Mouse (Mus musculus) heart, adult 2 months (tissue): ENCODE results near the gene Sult1a1. TPM values are rescaled to one million over a fixed set of nuclear protein-coding genes. Genes with fewer than 3 reads are reported as not detected.

ENCODE experiments used
- DNase-seq, 2 experiments: peaks; one replicate each; pipeline ENCODE4 v3.0.0; 2021
- H3K27ac ChIP-seq: fragments of 200-600 bp; 2 replicates; pipeline ENCODE4 v1.8.1; 2022
- H3K27me3 ChIP-seq: fragments of 200-500 bp; 2 replicates; pipeline ENCODE4 v1.6.1; 2012; ENCODE audit warnings: mild to moderate bottlenecking, low read length, inconsistent platforms, mixed read lengths; ENCODE audit not compliant: control insufficient read depth, insufficient read depth
- H3K36me3 ChIP-seq: fragments of 200-500 bp; 2 replicates; pipeline ENCODE4 v1.6.1; 2012; ENCODE audit warnings: low read length, inconsistent platforms; ENCODE audit not compliant: control insufficient read depth, insufficient read depth
- H3K4me1 ChIP-seq: fragments of 200-500 bp; 2 replicates; pipeline ENCODE4 v1.6.1; 2011; ENCODE audit warnings: low read length; ENCODE audit not compliant: control insufficient read depth, insufficient read depth
- H3K4me3 ChIP-seq: fragments of 200-600 bp; 2 replicates; pipeline ENCODE4 v1.8.1; 2022
- H3K79me2 ChIP-seq: fragments of 200-500 bp; replicated peaks from 2 replicates; pipeline ENCODE4 v1.6.1; 2012; ENCODE audit warnings: mild to moderate bottlenecking, inconsistent platforms, low read length, moderate library complexity, mixed read lengths; ENCODE audit not compliant: control insufficient read depth, insufficient read depth
- H3K9ac ChIP-seq: fragments of 200-500 bp; 2 replicates; pipeline ENCODE4 v1.6.1; 2012; ENCODE audit warnings: low read depth, mild to moderate bottlenecking, control low read depth, inconsistent platforms, low read length, mixed read lengths
- CTCF ChIP-seq: fragments of 200-600 bp; IDR thresholded peaks from 2 replicates; pipeline ENCODE4 v1.8.1; 2022; ENCODE audit warnings: antibody characterized with exemption, mild to moderate bottlenecking, moderate library complexity
- EP300 ChIP-seq: fragments of 200-500 bp; IDR thresholded peaks from 2 replicates; pipeline ENCODE4 v1.6.1; 2011; ENCODE audit warnings: low read depth, low read length, control low read depth; ENCODE audit not compliant: insufficient read depth
- POLR2A ChIP-seq: fragments of 200-500 bp; IDR thresholded peaks from 2 replicates; pipeline ENCODE4 v1.6.1; 2011; ENCODE audit warnings: mild to moderate bottlenecking, low read depth, low read length, control low read depth; ENCODE audit not compliant: insufficient read depth
- WGBS: fragments of 180-500 bp; shearing (Covaris S2); methylation state at CpG from one replicate; pipeline ENCODE4 v1.1.7; 2018; 5-methylcytosine and 5-hydroxymethylcytosine counted together
- intact Hi-C: fragments of 180-260 bp; cut with DNase I; formaldehyde crosslinking; loops from one replicate; pipeline ENCODE4 v1.15.1; 2025
- polyA plus RNA-seq: library from polyadenylated mRNA; depleted of rRNA; stranded (reverse); fragments of >200 nt; gene quantifications from 2 replicates; pipeline ENCODE4 v1.2.3, GENCODE M21; 2012
- total RNA-seq, 2 experiments: library from RNA; stranded (reverse); gene quantifications; 2 replicates each; pipeline ENCODE4 v1.2.3; 2021

The Sult1a1 gene
- total and polyA plus RNA-seq, 3 experiments: 34.1 to 53.6 (median 34.3) TPM

- H3K79me2 ChIP-seq: no peaks in the 10 kb centered on the region
- peaks cover 14% of the 10 kb centered on the region for H3K4me1 ChIP-seq
- TF ChIP-seq EP300 (no peak), CTCF (no peak), POLR2A (no peak)
- peaks cover 2% of the 10 kb centered on the region; the same call in 1 of the 2 replicates for H3K36me3 ChIP-seq
- H3K27me3 ChIP-seq: no peaks in the 10 kb centered on the region
- intact Hi-C loops: loop anchor here (2.0 kb wide), 1 partner anchor 15 kb away; no protein-coding TSS in a partner anchor
- no peak overlapping the region; the same call in 1 of the 2 replicates for H3K27ac ChIP-seq
- H3K4me3 ChIP-seq: no peak overlapping the region
- no peak overlapping the region for H3K9ac ChIP-seq
- WGBS: 73% methylated on average over 9 of the region's 9 CpGs
- no peak for DNase-seq
Observed at GRCm38 (mm10) chr7:126667495-126668090, 8.6 kb downstream of the Sult1a1 start.

DNA sequence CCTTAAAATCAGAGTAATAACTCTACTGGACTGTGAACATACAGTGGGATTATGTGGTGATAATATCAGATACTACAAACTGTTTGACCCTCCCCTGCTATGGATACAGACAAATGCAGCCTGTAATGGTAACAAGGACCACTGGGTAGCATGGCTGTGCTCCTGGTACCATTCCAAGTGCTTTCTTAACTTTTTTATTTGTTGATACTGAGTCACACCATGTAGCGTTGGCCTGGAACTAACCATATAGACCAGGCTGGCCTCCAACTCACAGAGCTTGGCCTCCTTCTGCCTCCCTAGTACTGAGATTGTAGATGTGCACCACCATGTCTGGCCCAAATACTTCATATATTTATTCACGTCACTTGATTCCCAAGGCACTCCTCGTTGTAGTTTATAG lies 11.0 kb downstream of the Sult1a1 start:
- peak in 1 of 2 experiments; percentile 36 for DNase-seq
- Histone ChIP-seq H3K27me3 (no peaks in the 10 kb centered on the region), H3K9ac (no peak overlapping the region), H3K27ac (no peak overlapping the region), H3K4me3 (no peak overlapping the region), H3K4me1 (peaks cover 14% of the 10 kb centered on the region), H3K36me3 (peaks cover 2% of the 10 kb centered on the region; the same call in 1 of the 2 replicates), H3K79me2 (no peaks in the 10 kb centered on the region)
- no peak for TF ChIP-seq EP300
- no peak for TF ChIP-seq POLR2A
- TF ChIP-seq CTCF: peak; percentile 67
- intact Hi-C loops: loop anchor here (1.0 kb wide), 1 partner anchor 28 kb away; no protein-coding TSS in a partner anchor
- WGBS: 92% methylated on average over 3 of the region's 3 CpGs

DNA sequence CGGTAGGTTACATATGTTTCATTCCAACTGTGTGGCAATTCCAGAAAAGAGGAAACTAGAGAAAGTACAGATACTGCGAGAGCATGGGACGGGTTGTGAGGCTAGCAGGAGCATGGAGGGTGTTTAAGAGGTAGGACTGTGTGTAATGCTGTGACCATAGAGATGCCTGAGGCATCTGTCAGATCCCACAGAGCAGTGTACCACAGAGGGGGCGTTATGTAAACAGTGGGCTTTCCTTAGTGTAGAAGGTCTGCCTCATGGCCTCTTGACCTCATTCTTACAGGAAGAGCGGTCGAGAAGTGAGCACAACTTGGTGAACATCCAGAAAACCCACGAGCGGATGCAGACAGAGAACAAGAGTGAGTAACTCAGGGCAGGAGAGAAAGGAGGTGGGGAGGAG lies 12.6 kb downstream of the Sult1a1 start:
- no peak for DNase-seq
- Histone ChIP-seq H3K27ac (peak overlapping the region; percentile 38), H3K4me3 (no peak overlapping the region), H3K36me3 (no peaks in the 10 kb centered on the region; the same call in 1 of the 2 replicates), H3K9ac (no peak overlapping the region), H3K79me2 (no peaks in the 10 kb centered on the region), H3K4me1 (peaks cover 12% of the 10 kb centered on the region), H3K27me3 (no peaks in the 10 kb centered on the region)
- 50% methylated on average over 8 of the region's 8 CpGs for WGBS
- intact Hi-C loops: no loop called here
- TF ChIP-seq CTCF: no peak
- no peak for TF ChIP-seq EP300
- TF ChIP-seq POLR2A: no peak

- no peak for DNase-seq
- Histone ChIP-seq H3K4me3 (no peak overlapping the region), H3K36me3 (no peaks in the 10 kb centered on the region), H3K9ac (no peak overlapping the region), H3K4me1 (peaks cover 5% of the 10 kb centered on the region), H3K27me3 (no peaks in the 10 kb centered on the region), H3K79me2 (no peaks in the 10 kb centered on the region), H3K27ac (no peak overlapping the region)
- 93% methylated on average over 3 of the region's 3 CpGs for WGBS
- TF ChIP-seq EP300: no peak
- TF ChIP-seq CTCF: no peak
- TF ChIP-seq POLR2A: no peak
- intact Hi-C loops: no loop called here
Observed at GRCm38 (mm10) chr7:126659771-126660170, 16.5 kb downstream of the Sult1a1 start.

GRCm38 (mm10) chr7:126657522-126657921 lies 18.7 kb downstream of the Sult1a1 start:
- no peak for DNase-seq
- H3K79me2 ChIP-seq: no peaks in the 10 kb centered on the region
- intact Hi-C loops: no loop called here
- WGBS: 83% methylated on average over 1 of the region's 1 CpGs
- H3K9ac ChIP-seq: no peak overlapping the region
- no peaks in the 10 kb centered on the region for H3K27me3 ChIP-seq
- no peak overlapping the region for H3K27ac ChIP-seq
- no peak for TF ChIP-seq EP300
- no peak for TF ChIP-seq CTCF
- no peak for TF ChIP-seq POLR2A
- no peaks in the 10 kb centered on the region for H3K36me3 ChIP-seq
- H3K4me1 ChIP-seq: no peaks in the 10 kb centered on the region
- no peak overlapping the region for H3K4me3 ChIP-seq

DNA sequence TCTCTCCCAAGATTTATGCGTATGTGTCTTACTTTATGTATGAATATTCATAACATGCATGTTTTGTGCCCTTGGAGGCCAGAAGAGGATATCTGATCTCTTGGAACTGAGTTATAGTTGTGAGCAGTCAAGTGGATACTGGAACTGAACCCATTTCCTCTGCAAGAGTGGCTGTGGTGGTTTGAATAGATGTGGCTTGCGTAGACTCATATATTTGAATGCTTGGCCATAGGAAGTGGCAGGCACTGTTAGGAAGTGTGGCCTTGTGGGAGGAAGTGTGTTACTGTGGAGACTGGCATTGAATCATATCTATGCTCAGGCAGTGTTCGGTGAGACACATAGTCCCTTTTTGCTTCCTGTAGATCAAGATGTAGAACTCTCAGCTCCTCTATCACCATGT lies 20.5 kb downstream of the Sult1a1 start:
- DNase-seq: no peak
- H3K4me1 ChIP-seq: no peaks in the 10 kb centered on the region
- no peak overlapping the region; the same call in 1 of the 2 replicates for H3K27ac ChIP-seq
- WGBS: 64% methylated on average over 3 of the region's 3 CpGs
- no peaks in the 10 kb centered on the region for H3K27me3 ChIP-seq
- intact Hi-C loops: no loop called here
- H3K36me3 ChIP-seq: no peaks in the 10 kb centered on the region; the same call in 1 of the 2 replicates
- no peak overlapping the region for H3K4me3 ChIP-seq
- H3K9ac ChIP-seq: no peak overlapping the region
- no peaks in the 10 kb centered on the region for H3K79me2 ChIP-seq
- TF ChIP-seq EP300: no peak
- no peak for TF ChIP-seq POLR2A
- no peak for TF ChIP-seq CTCF
